Mouse (Mus musculus) hindbrain, postnatal 0 days (tissue): ENCODE measurements around the gene Neb. TPM values are rescaled to one million over a fixed set of nuclear protein-coding genes. Genes with fewer than 3 reads are reported as not detected.

Experiments used
- ATAC-seq: fragments of 200-750 bp; cut with Nextera tagmentation; 2 replicates; pipeline ENCODE4 v1.8.0; 2017; ENCODE audit warnings: mild to moderate bottlenecking, moderate TSS enrichment, moderate library complexity
- DNase-seq: peaks from one replicate; pipeline ENCODE4 v3.0.0-alpha.2; 2015; ENCODE audit warnings: low spot score
- H3K27ac ChIP-seq: fragments of 300-500 bp; sonication (generic); 2 replicates; pipeline ENCODE4 v1.5.1; 2014; ENCODE audit warnings: mild to moderate bottlenecking
- H3K27me3 ChIP-seq: fragments of 300-500 bp; sonication (generic); 2 replicates; pipeline ENCODE4 v1.6.1; 2014; ENCODE audit warnings: low read length, mixed read lengths; ENCODE audit not compliant: insufficient read depth
- H3K36me3 ChIP-seq: fragments of 300-500 bp; sonication (generic); 2 replicates; pipeline ENCODE4 v1.6.1; 2014; ENCODE audit warnings: low read length, mixed read lengths; ENCODE audit not compliant: insufficient read depth
- H3K4me1 ChIP-seq: fragments of 300-500 bp; sonication (generic); 2 replicates; pipeline ENCODE4 v1.6.1; 2014; ENCODE audit warnings: antibody characterized with exemption, low read length, mixed read lengths; ENCODE audit not compliant: insufficient read depth
- H3K4me2 ChIP-seq: fragments of 300-500 bp; sonication (generic); 2 replicates; pipeline ENCODE4 v1.6.1; 2014; ENCODE audit warnings: low read depth, mild to moderate bottlenecking, low read length, moderate library complexity, mixed read lengths
- H3K4me3 ChIP-seq: fragments of 300-500 bp; sonication (generic); 2 replicates; pipeline ENCODE4 v1.5.1; 2014; ENCODE audit warnings: low read length
- H3K9ac ChIP-seq: fragments of 300-500 bp; sonication (generic); replicated peaks from 2 replicates; pipeline ENCODE4 v1.6.1; 2014; ENCODE audit warnings: mild to moderate bottlenecking, low read length, moderate library complexity, mixed read lengths
- H3K9me3 ChIP-seq: fragments of 300-500 bp; sonication (generic); 2 replicates; pipeline ENCODE4 v1.6.1; 2016; ENCODE audit warnings: low read length, mixed read lengths
- CTCF ChIP-seq: IDR thresholded peaks from 2 replicates; pipeline ENCODE4 v1.5.1; 2016; ENCODE audit warnings: antibody characterized with exemption, control low read depth, low read depth
- WGBS: fragments of 180-500 bp; shearing (Covaris S2); extraction: QIAGEN DNeasy Blood & Tissue Kit; methylation state at CpG from one replicate; pipeline ENCODE4 v1.1.7; 2014; 5-methylcytosine and 5-hydroxymethylcytosine counted together
- polyA plus RNA-seq: library from polyadenylated mRNA; unstranded; fragments of >200 nt; fragmentation: Nextera tagmentation; extraction: Ambion mirVana; gene quantifications from 2 replicates; pipeline ENCODE4 v1.2.1, GENCODE M21; 2015
- total RNA-seq: library from RNA; depleted of rRNA; stranded (reverse); fragments of >200 nt; gene quantifications from 2 replicates; pipeline ENCODE4 v1.2.3, GENCODE M21; 2014

The Neb gene
- total and polyA plus RNA-seq, 2 experiments from 2014 or later, result 0.58 to 1.2 TPM

GRCm38 (mm10) chr2:52367665-52368064, 10.6 kb downstream of the Neb start:
- no peak for TF ChIP-seq CTCF
- Histone ChIP-seq H3K27me3 (no peaks in the 10 kb centered on the region), H3K27ac (no peak overlapping the region), H3K9me3 (no peaks in the 10 kb centered on the region), H3K4me2 (no peak overlapping the region), H3K9ac (no peak overlapping the region), H3K36me3 (no peaks in the 10 kb centered on the region), H3K4me1 (no peaks in the 10 kb centered on the region), H3K4me3 (no peak overlapping the region)
- no peak for DNase-seq
- WGBS, result 88% methylated on average over 5 of the region's 5 CpGs
- ATAC-seq, result no peak

- no peak for TF ChIP-seq CTCF
These were observed 11.0 kb downstream of the Neb start for GRCm38 (mm10) chr2:52367248-52367647.

GRCm38 (mm10) chr2:52361086-52361485, 17.2 kb downstream of the Neb start:
- no peaks in the 10 kb centered on the region for H3K27me3 ChIP-seq
- H3K4me1 ChIP-seq, result no peaks in the 10 kb centered on the region
- ATAC-seq (no peak), DNase-seq (no peak)
- H3K4me3 ChIP-seq, result no peak overlapping the region
- no peak overlapping the region for H3K4me2 ChIP-seq
- H3K9me3 ChIP-seq, result no peaks in the 10 kb centered on the region
- TF ChIP-seq CTCF, result no peak
- WGBS, result 87% methylated on average over 9 of the region's 9 CpGs
- no peak overlapping the region for H3K9ac ChIP-seq
- H3K27ac ChIP-seq, result no peak overlapping the region
- H3K36me3 ChIP-seq, result no peaks in the 10 kb centered on the region

More at GRCm38 (mm10) chr2:52367248-52367647, 11.0 kb downstream of the Neb start:
- Histone ChIP-seq H3K9ac (no peak overlapping the region), H3K36me3 (no peaks in the 10 kb centered on the region), H3K9me3 (no peaks in the 10 kb centered on the region), H3K27me3 (no peaks in the 10 kb centered on the region), H3K27ac (no peak overlapping the region), H3K4me2 (no peak overlapping the region), H3K4me1 (no peaks in the 10 kb centered on the region), H3K4me3 (no peak overlapping the region)
- 70% methylated on average over 13 of the region's 13 CpGs for WGBS
- DNase-seq, result no peak
- ATAC-seq, result no peak

GRCm38 (mm10) chr2:52359722-52360121, 18.6 kb downstream of the Neb start:
- no peak for ATAC-seq
- peak; percentile 20 for DNase-seq
- Histone ChIP-seq H3K4me2 (no peak overlapping the region), H3K4me1 (no peaks in the 10 kb centered on the region), H3K27me3 (no peaks in the 10 kb centered on the region), H3K4me3 (no peak overlapping the region), H3K27ac (no peak overlapping the region), H3K9me3 (no peaks in the 10 kb centered on the region), H3K9ac (no peak overlapping the region), H3K36me3 (no peaks in the 10 kb centered on the region)
- WGBS, result 36% methylated on average over 1 of the region's 1 CpGs
- TF ChIP-seq CTCF, result no peak

- no peak overlapping the region for H3K4me3 ChIP-seq
- H3K27ac ChIP-seq, result no peak overlapping the region
- TF ChIP-seq CTCF, result no peak
- H3K9ac ChIP-seq, result no peak overlapping the region
- ATAC-seq (no peak), DNase-seq (no peak)
- no peaks in the 10 kb centered on the region for H3K9me3 ChIP-seq
- no peaks in the 10 kb centered on the region for H3K27me3 ChIP-seq
- no peaks in the 10 kb centered on the region for H3K36me3 ChIP-seq
- H3K4me1 ChIP-seq, result no peaks in the 10 kb centered on the region
- no peak overlapping the region for H3K4me2 ChIP-seq
- 85% methylated on average over 5 of the region's 5 CpGs for WGBS
These were observed 20.1 kb downstream of the Neb start for GRCm38 (mm10) chr2:52358156-52358555.

GRCm38 (mm10) chr2:52351029-52351428, 27.2 kb downstream of the Neb start:
- no peak for TF ChIP-seq CTCF
- WGBS, result 97% methylated on average over 1 of the region's 1 CpGs
- ATAC-seq, result no peak

GRCm38 (mm10) chr2:52340990-52341389, 37.3 kb downstream of the Neb start:
- H3K4me3 ChIP-seq, result no peak overlapping the region
- DNase-seq (no peak), ATAC-seq (no peak)
- no peaks in the 10 kb centered on the region for H3K36me3 ChIP-seq
- H3K27me3 ChIP-seq, result no peaks in the 10 kb centered on the region
- no peaks in the 10 kb centered on the region for H3K4me1 ChIP-seq
- 71% methylated on average over 7 of the region's 7 CpGs for WGBS
- H3K9ac ChIP-seq, result no peak overlapping the region
- no peak overlapping the region for H3K27ac ChIP-seq
- no peak overlapping the region for H3K4me2 ChIP-seq
- no peak for TF ChIP-seq CTCF
- no peaks in the 10 kb centered on the region for H3K9me3 ChIP-seq

More at GRCm38 (mm10) chr2:52351029-52351428, 27.2 kb downstream of the Neb start:
- no peaks in the 10 kb centered on the region for H3K4me1 ChIP-seq
- H3K27me3 ChIP-seq, result no peaks in the 10 kb centered on the region
- H3K4me2 ChIP-seq, result no peak overlapping the region
- H3K36me3 ChIP-seq, result no peaks in the 10 kb centered on the region
- H3K27ac ChIP-seq, result no peak overlapping the region
- no peak for DNase-seq
- H3K9me3 ChIP-seq, result no peaks in the 10 kb centered on the region; the same call in 1 of the 2 replicates
- no peak overlapping the region for H3K4me3 ChIP-seq
- no peak overlapping the region for H3K9ac ChIP-seq
